Mouse (Mus musculus) skeletal muscle tissue, postnatal 0 days (tissue): Measurements from ENCODE around the gene Il24. TPM values are rescaled to one million over a fixed set of nuclear protein-coding genes. Genes with fewer than 3 reads are reported as not detected.

Experiments
- polyA plus RNA-seq: library from polyadenylated mRNA; unstranded; fragments of >200 nt; fragmentation: Nextera tagmentation; extraction: Ambion mirVana; gene quantifications from 2 replicates; pipeline ENCODE4 v1.2.1, GENCODE M21; 2015

Gene Il24
- polyA plus RNA-seq, result not detected in 2 replicates

DNA sequence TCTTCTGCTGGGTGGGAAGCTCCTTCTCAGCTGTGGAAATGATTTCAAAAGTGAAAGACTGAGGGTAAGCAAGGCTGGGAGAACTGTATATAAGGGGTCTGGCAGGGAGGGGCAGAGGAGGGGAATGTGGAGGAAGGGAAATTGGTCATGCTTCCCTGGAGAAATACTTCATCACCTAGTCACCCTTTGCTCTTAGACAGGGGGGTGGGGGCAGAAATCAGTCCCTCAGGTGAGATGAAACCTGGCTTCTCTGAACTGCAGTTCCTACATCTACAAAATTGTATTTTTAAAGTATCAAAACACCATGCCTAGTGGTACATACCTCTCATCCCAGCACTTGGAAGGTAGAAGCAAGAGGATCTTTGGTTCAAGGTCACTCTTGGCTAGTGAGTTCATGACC, at the start of gene Il24:
Il24 (minus strand) TSS at position 101 of the 400 bp plus-strand sequence.

GRCm38 (mm10) chr1:130911401-130912010, 24.3 kb upstream of the Il24 start, which contains the start of gene Il20:
TSS of gene Il20 (minus strand) at chr1:130911451.

DNA sequence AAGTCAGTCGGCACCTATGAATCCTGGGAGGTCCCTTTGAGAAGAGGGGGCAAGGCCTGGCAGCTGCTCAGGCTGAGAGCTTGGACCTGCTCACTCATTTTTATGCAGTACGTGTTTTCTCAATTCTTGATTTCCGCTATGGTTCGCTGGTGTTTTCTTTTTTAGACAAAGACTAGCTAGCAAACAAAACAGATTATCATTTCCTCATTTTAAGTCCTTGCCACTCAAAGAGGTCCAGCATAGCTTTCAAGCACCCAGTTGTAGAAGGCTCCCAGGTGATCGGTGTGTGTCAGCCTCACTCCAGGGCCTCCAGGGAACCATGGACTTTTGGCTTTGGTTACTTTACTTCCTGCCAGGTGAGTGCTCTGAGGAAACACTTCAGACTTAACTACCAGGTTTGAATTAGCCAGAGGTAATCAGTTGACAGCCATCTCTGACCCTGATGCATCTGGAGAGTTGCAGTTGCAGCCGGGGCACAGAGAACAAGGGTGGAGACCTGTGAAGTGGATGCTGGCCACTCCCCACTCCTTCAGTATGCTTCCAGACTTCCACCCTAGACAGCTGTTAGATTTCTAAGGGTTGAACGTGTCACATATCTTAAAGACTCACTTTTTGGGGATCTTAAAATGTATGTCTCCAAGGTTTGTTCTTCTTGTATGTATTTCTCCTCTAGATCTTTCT, 21.6 kb downstream of the Il24 start, which contains the start of gene Fcmr:
Fcmr (plus strand) TSS at position 129 of the 681 bp plus-strand sequence.

Other genes with a start within 250 kb of the Il24 start
- not detected in 2 replicates for gene C4bp, start 225.8 kb downstream of the Il24 start, polyA plus RNA-seq
- not detected in 2 replicates for gene Gm29427, start 171.7 kb downstream of the Il24 start, polyA plus RNA-seq
- 6.5 and 7.0 TPM in 2 replicates for gene Yod1, start 170.1 kb downstream of the Il24 start, polyA plus RNA-seq
- gene Pfkfb2, start 158.2 kb downstream of the Il24 start, polyA plus RNA-seq, result 2.9 and 3.2 TPM in 2 replicates
- gene AA986860, start 155.5 kb downstream of the Il24 start, polyA plus RNA-seq, result 0.54 and 1.1 TPM in 2 replicates
- gene Fcamr, start 86.6 kb downstream of the Il24 start, polyA plus RNA-seq, result not detected in 2 replicates
- gene Pigr, start 60.8 kb downstream of the Il24 start, polyA plus RNA-seq, result not detected in 2 replicates
- gene Fcmr, start 21.8 kb downstream of the Il24 start, polyA plus RNA-seq, result not detected in 2 replicates
- gene Il20, start 24.0 kb upstream of the Il24 start, polyA plus RNA-seq, result not detected in 2 replicates
- not detected in 2 replicates for gene Il19, start 52.7 kb upstream of the Il24 start, polyA plus RNA-seq
- gene Il10, start 132.4 kb upstream of the Il24 start, polyA plus RNA-seq, result not detected in 2 replicates
- gene Mapkapk2, start 210.4 kb upstream of the Il24 start, polyA plus RNA-seq, result 49.0 and 57.6 TPM in 2 replicates